ENCODE assay signal across 24 mouse cellular contexts in the genomic region with DNA sequence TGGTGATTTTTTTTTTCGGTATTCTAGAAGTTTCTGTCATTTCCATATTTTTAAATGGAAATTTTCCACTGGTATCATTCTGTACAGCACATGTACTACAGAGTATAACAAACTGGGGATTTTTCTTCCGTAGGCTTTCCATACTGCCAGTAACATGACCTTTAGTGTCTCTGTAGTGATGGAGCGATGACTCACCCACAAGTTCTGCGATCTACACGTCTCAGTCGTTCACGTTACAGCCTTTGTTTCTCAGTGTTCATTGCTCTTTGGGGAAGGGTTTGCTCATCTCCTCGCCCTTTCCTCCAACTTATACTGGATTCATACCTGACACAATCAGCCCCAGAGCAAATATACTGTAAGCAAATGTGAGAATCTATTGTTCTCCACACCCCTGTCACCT. TPM values are rescaled to one million over a fixed set of nuclear protein-coding genes. Genes with fewer than 3 reads are reported as not detected.
DNase-seq lines count a peak whose midpoint lies in the region; ATAC-seq and TF ChIP-seq lines count a peak whose summit lies in the region.
"Had no signal": no experiment of that assay in that cellular context is flagged by ENCODE, and none has a peak within 500 bp of the region (broad histone marks: within the 10 kb centered on the region; RNA-seq: fewer than 3 reads in every experiment).

No protein-coding gene starts in this region.

- H3K27me3 ChIP-seq in myocyte (ENCODE audit: control insufficient read depth, insufficient read depth, insufficient read length) = no peaks in the 10 kb centered on the region
- H3K27me3 ChIP-seq: embryonic facial prominence, embryonic 12.5 days; forebrain, embryonic 15.5 days; heart, embryonic 15.5 days; hindbrain, embryonic 13.5 days; intestine, embryonic 15.5 days; Patski had no signal

- no peaks in the 10 kb centered on the region for H3K79me2 ChIP-seq in myocyte (ENCODE audit: control insufficient read depth, insufficient read depth)

- H3K4me2 ChIP-seq in myocyte (ENCODE audit: low read depth) = peak overlapping the region; percentile 59
- H3K4me2 ChIP-seq: embryonic facial prominence, embryonic 12.5 days; forebrain, embryonic 15.5 days; heart, embryonic 11.5 days; heart, embryonic 15.5 days; hindbrain, embryonic 13.5 days; intestine, embryonic 15.5 days had no signal

- TF ChIP-seq POLR2A in myocyte (IDR thresholded peaks at IDR 0.05; ENCODE audit: insufficient read length, low read depth) = no peak

- no peak overlapping the region for H3ac ChIP-seq in myocyte (ENCODE audit: control insufficient read depth, insufficient read length)

- peak; percentile 54 for ATAC-seq in CD4-positive, CD25-positive, alpha-beta regulatory T cell, adult 4 months
- no peak for ATAC-seq in erythroblast, adult 5-6 weeks (replicated peaks; ENCODE audit: low FRiP score, poor library complexity, severe bottlenecking)
- ATAC-seq: activated CD4-positive, CD25-positive, alpha-beta regulatory T cell, adult 4 months; forebrain, embryonic 15.5 days; hindbrain, postnatal 0 days; intestine, embryonic 15.5 days; Patski had no signal

- peak; percentile 3 for DNase-seq in adrenal gland, postnatal 10 days
- no peak for DNase-seq in adrenal gland, postnatal 25 days
- DNase-seq in 3T3-L1 (ENCODE audit: low read depth, low spot score) = peak; percentile 77
- no peak for DNase-seq in cerebellum, postnatal 36 days
- DNase-seq: cerebellum, adult 2 months; cerebellum, postnatal 10 days; embryo, embryonic 11 days; heart, adult 18-20 months; heart, postnatal 14 days; kidney, adult 18-20 months had no signal

- H3K4me3 ChIP-seq in myocyte = no peak overlapping the region
- H3K4me3 ChIP-seq: embryonic facial prominence, embryonic 12.5 days; erythroblast, embryonic 14.5 days; forebrain, embryonic 10.5 days; forebrain, embryonic 15.5 days; heart, embryonic 15.5 days; hindbrain, embryonic 13.5 days; intestine, embryonic 15.5 days had no signal

- H3K36me3 ChIP-seq in myocyte (ENCODE audit: control insufficient read depth, insufficient read depth) = no peaks in the 10 kb centered on the region
- H3K36me3 ChIP-seq: embryonic facial prominence, embryonic 12.5 days; forebrain, embryonic 10.5 days; forebrain, embryonic 15.5 days; heart, embryonic 15.5 days; hindbrain, embryonic 13.5 days; intestine, embryonic 15.5 days had no signal

TF ChIP-seq in myocyte, 11 proteins besides CTCF, POLR2A, EP300 and RAD21:
- TF ChIP-seq SRF (IDR thresholded peaks at IDR 0.05; ENCODE audit: control insufficient read depth, insufficient read length, low read depth) = no peak
- TF ChIP-seq TCF3 (IDR thresholded peaks at IDR 0.05; ENCODE audit: insufficient read length, low read depth) = no peak
- TF ChIP-seq TCF12 (IDR thresholded peaks at IDR 0.05; ENCODE audit: insufficient read depth, poor library complexity, severe bottlenecking) = no peak
- no peak for TF ChIP-seq POLR2AphosphoS2 (IDR thresholded peaks at IDR 0.05; ENCODE audit: insufficient read length, low read depth)
- TF ChIP-seq MYOD1 (IDR thresholded peaks at IDR 0.05; ENCODE audit: control insufficient read depth in 1 of 3, insufficient read length in 2 of 3, low read depth in 2 of 3) = no peak
- TF ChIP-seq CEBPB (IDR thresholded peaks at IDR 0.05; ENCODE audit: insufficient read depth, poor library complexity, severe bottlenecking) = no peak
- no peak for TF ChIP-seq USF1 (IDR thresholded peaks at IDR 0.05; ENCODE audit: low read depth)
- TF ChIP-seq MAX (IDR thresholded peaks at IDR 0.05; ENCODE audit: low read depth) = no peak
- TF ChIP-seq E2F4 (IDR thresholded peaks at IDR 0.05; ENCODE audit: insufficient read depth) = no peak
- no peak for TF ChIP-seq REST (IDR thresholded peaks at IDR 0.05; ENCODE audit: insufficient read depth, insufficient read length)

RNA-seq across cellular contexts. Expression of gene Tars, which starts 57.8 kb away (rescaled TPM):
- total RNA-seq in adrenal gland, postnatal 10 days (2021) = 10 to 100 TPM; 43.4 to 43.6 TPM
- total RNA-seq in adrenal gland, postnatal 25 days (2021) = 44.7 and 66.2 TPM in 2 replicates
- polyA plus RNA-seq in CD4-positive, CD25-positive, alpha-beta regulatory T cell, adult 4 months (2017; shearing (Covaris generic)) = 10 to 100 TPM; 66.8 to 85.7 TPM
- polyA plus RNA-seq in myocyte (2012; fragmentation: generic; extraction: Trizol) = 138 TPM
- total RNA-seq in erythroblast, adult 5-6 weeks (2015; ENCODE audit: low replicate concordance) = 7.5 and 8.2 TPM in 2 replicates
- 14.4 and 20.6 TPM in 2 replicates for total RNA-seq in erythroblast, adult 5-6 weeks (2017; ENCODE audit: low replicate concordance)

Comparison
In these comparisons a context has a peak if more than half of its experiments do, and no peak if none do; other contexts are left out.
1. DNase-seq: peak in adrenal gland, postnatal 10 days (single experiment) and 3T3-L1 (single experiment); none in adrenal gland, postnatal 25 days (single experiment) and cerebellum, postnatal 36 days (0 of 2).